Comparison of ENCODE assay signal across 8 mouse cellular contexts in genomic region chr5:33935700-33936111, GRCm38 (mm10). TPM values are rescaled to one million over a fixed set of nuclear protein-coding genes. Genes with fewer than 3 reads are reported as not detected.
DNase-seq lines count a peak whose midpoint lies in the region; ATAC-seq and TF ChIP-seq lines count a peak whose summit lies in the region.

No protein-coding gene starts in this region.

- no peaks in the 10 kb centered on the region for H3K27me3 ChIP-seq in liver, postnatal 0 days (ENCODE audit: insufficient read depth, low read length)

- H3K9me3 ChIP-seq in liver, postnatal 0 days (ENCODE audit: low read length) = no peaks in the 10 kb centered on the region

- DNase-seq in layer of hippocampus, adult 2 months (ENCODE audit: low spot score in 2 of 2) = no peak
- no peak for DNase-seq in layer of hippocampus, adult 8-10 months (ENCODE audit: low spot score in 2 of 2)
- DNase-seq in c-Kit-negative CD71-positive TER-119-positive erythroid progenitor cells, embryonic 14.5 days (ENCODE audit: low read depth, low spot score) = peak; percentile 37
- DNase-seq in heart, postnatal 4 days = peak; percentile 61
- no peak for DNase-seq in liver, postnatal 0 days
- DNase-seq in thymus, postnatal 4 days = peak; percentile 79
- no peak for DNase-seq in spleen, adult 18-20 months
- DNase-seq in layer of hippocampus, postnatal 25 days (ENCODE audit: extremely low spot score in 1 of 2, low spot score in 1 of 2) = no peak

- H3K27ac ChIP-seq in layer of hippocampus, adult 2 months = peak overlapping the region; percentile 97
- H3K27ac ChIP-seq in liver, postnatal 0 days (ENCODE audit: low read depth) = peak overlapping the region; percentile 95

- TF ChIP-seq EP300 in liver, postnatal 0 days (IDR thresholded peaks at IDR 0.05; ENCODE audit: low read depth) = no peak

- H3K36me3 ChIP-seq in liver, postnatal 0 days (replicated peaks; ENCODE audit: insufficient read depth, low read length) = 0 out of 2 replicates have a peak, but pooled peaks cover 5% of the 10 kb centered on the region

- peaks cover 26% of the 10 kb centered on the region for H3K4me1 ChIP-seq in liver, postnatal 0 days (ENCODE audit: insufficient read depth)

- peak overlapping the region; percentile 84 for H3K4me3 ChIP-seq in layer of hippocampus, adult 2 months
- peak overlapping the region; percentile 90 for H3K4me3 ChIP-seq in liver, postnatal 0 days (ENCODE audit: low read depth, low read length)

- H3K4me2 ChIP-seq in liver, postnatal 0 days (ENCODE audit: low read depth, low read length) = peak overlapping the region; percentile 82

- under 1% methylated on average over 38 of the region's 39 CpGs for WGBS in liver, postnatal 0 days (ENCODE audit: insufficient replicate concordance)

- ATAC-seq in liver, postnatal 0 days = peak; percentile 51

- TF ChIP-seq CTCF in layer of hippocampus, adult 2 months (conservative IDR thresholded peaks at IDR 0.05) = no peak
- no peak for TF ChIP-seq CTCF in liver, postnatal 0 days (IDR thresholded peaks at IDR 0.05; ENCODE audit: low read depth)

- peak overlapping the region; percentile 96 for H3K9ac ChIP-seq in liver, postnatal 0 days (replicated peaks)

RNA-seq across cellular contexts. Expression of gene Nelfa, which starts 0.5 kb away (rescaled TPM):
- total RNA-seq in layer of hippocampus, adult 2 months (2021) = 10 to 100 TPM; 19.5 to 22.5 TPM
- total RNA-seq in layer of hippocampus, adult 8-10 months (2022) = 10 to 100 TPM; 19.3 to 22.6 (median 20.8) TPM
- total RNA-seq in heart, postnatal 4 days (2021) = 10 to 100 TPM; 16.9 to 18.3 TPM
- 12.3 and 13.0 TPM in 2 replicates for polyA plus RNA-seq in liver, postnatal 0 days (2015; fragmentation: Nextera tagmentation; extraction: Ambion mirVana)
- 10 to 100 TPM; 19.7 to 20.1 TPM for total RNA-seq in layer of hippocampus, postnatal 25 days (2021)

RNA-seq across cellular contexts. Expression of gene Gm1673, which starts 47.5 kb away (rescaled TPM):
- 10 to 100 TPM; 57.5 to 58.0 TPM for total RNA-seq in layer of hippocampus, adult 2 months (2021)
- total RNA-seq in layer of hippocampus, adult 8-10 months (2022) = 10 to 100 TPM; 46.7 to 64.8 (median 54.9) TPM
- 10 to 100 TPM; 12.5 to 13.9 TPM for total RNA-seq in heart, postnatal 4 days (2021)
- 3.6 and 6.0 TPM in 2 replicates for polyA plus RNA-seq in liver, postnatal 0 days (2015; fragmentation: Nextera tagmentation; extraction: Ambion mirVana)
- 10 to 100 TPM; 62.5 to 74.8 TPM for total RNA-seq in layer of hippocampus, postnatal 25 days (2021)

Comparison
In these comparisons a context has a peak if more than half of its experiments do, and no peak if none do; other contexts are left out.
1. DNase-seq: peak in c-Kit-negative CD71-positive TER-119-positive erythroid progenitor cells, embryonic 14.5 days (single experiment), heart, postnatal 4 days (single experiment) and thymus, postnatal 4 days (single experiment); none in layer of hippocampus, adult 2 months (0 of 2), layer of hippocampus, adult 8-10 months (0 of 2), liver, postnatal 0 days (single experiment), spleen, adult 18-20 months (0 of 2) and layer of hippocampus, postnatal 25 days (0 of 2).